Mouse (Mus musculus): ENCODE results near the gene Socs4. TPM values are rescaled to one million over a fixed set of nuclear protein-coding genes. Genes with fewer than 3 reads are reported as not detected.
A peak's percentile ranks its signal among the peaks of the same experiment; 100 is the strongest.
"Not testable (repeated sequence)": the region's sequence is repeated elsewhere in the genome, so short reads cannot be mapped to it uniquely, and the experiment has no call there.

Socs4 gene
- total RNA-seq, 2 experiments from 2014 or later = 13.2 to 14.3 TPM

GRCm38 (mm10) chr14:47285271-47285670, 8.5 kb downstream of the Socs4 start:
- no peak for DNase-seq (ENCODE audit: low spot score in 2 of 2)

- no peak for DNase-seq (ENCODE audit: low spot score in 2 of 2)
Observed at GRCm38 (mm10) chr14:47286215-47286614, 9.5 kb downstream of the Socs4 start.

GRCm38 (mm10) chr14:47287021-47287420, 10.3 kb downstream of the Socs4 start:
- no peak for DNase-seq (ENCODE audit: low spot score in 2 of 2)

DNA sequence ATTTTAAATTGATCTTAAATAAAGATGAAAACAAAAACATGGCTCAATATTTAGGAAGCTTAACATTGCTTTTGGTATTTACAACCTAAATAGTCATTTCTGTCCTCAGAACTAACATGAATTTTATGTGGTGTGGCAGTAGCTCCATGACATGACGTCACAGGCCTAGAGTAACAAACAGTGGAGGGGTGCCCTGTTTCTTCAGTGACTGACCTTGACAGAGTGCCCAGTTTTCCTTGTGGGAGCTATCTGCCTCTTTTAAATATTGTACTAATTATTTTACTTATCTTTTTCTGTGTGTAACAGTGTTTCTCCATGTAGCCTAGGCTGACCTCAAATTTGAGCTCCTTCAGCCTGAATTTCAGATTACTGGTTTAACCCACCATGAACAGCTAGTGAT, 15.0 kb downstream of the Socs4 start:
- DNase-seq (ENCODE audit: low spot score in 2 of 2) = no peak

GRCm38 (mm10) chr14:47294136-47294535, 17.4 kb downstream of the Socs4 start:
- DNase-seq (ENCODE audit: low spot score in 2 of 2) = no peak

- DNase-seq (ENCODE audit: low spot score in 2 of 2) = no peak
Observed at GRCm38 (mm10) chr14:47296232-47296631, 19.5 kb downstream of the Socs4 start.

DNA sequence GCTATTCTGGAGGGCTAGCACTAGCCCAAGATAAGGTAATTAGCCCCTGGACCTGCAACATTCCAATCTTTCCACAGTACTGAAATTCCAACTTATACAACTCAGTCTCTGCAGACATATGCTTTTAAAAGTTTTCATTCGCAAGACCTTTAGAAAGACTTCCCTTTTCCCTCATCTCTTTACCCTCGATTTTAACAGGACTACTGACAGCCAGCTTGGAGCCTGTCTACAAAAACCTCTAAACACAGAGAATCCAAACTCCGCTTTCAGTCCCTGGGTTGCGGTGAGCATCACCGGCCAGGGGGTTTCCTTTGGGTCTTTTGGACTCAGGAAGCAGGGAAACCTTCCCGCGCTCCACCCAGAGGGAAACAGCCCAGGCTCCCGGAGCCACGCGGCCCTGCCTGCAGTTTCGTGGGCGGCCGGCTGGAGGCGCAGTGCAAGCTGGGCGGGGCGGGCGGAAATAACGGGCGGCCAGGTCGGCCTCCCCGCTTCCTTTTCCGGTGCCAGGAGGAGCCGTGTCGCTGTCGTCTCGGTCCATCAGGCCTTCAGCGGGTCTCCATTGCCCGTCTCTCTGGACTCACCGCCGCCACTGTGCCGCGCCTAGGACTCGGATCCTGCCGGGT, 21.2 kb downstream of the Socs4 start, which contains the start of gene Mapk1ip1l:
Gene Mapk1ip1l (plus strand): TSS at position 482 of the 623 bp plus-strand sequence.
- peak; percentile 92 for DNase-seq (ENCODE audit: low spot score in 2 of 2)

- no peak for DNase-seq (ENCODE audit: low spot score in 2 of 2)
Observed at GRCm38 (mm10) chr14:47298408-47298792, 21.7 kb downstream of the Socs4 start.

DNA sequence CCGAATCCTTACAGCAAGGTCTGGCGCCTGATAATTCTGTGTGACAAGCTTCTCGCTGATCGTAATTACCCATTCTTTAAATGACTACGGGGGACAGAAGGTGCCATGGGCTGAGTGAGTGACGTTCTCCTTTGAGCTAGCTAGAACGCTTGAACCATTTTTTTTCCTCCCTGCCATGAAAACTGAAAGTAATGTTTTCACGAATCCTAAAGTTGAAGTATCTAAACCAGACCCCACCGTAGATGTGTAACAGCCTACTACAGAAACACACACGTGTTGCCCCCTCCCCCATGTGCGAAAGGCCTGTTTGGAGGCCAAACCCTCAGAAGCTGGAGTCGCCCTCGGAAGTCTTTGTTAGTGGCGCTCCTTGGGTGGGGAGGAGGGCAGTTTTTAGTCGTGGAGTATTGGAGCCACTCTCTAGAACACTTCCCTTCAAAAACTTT, 22.1 kb downstream of the Socs4 start:
- peak; percentile 12 for DNase-seq (ENCODE audit: low spot score in 2 of 2)

GRCm38 (mm10) chr14:47302885-47303680, 26.4 kb downstream of the Socs4 start:
- DNase-seq (ENCODE audit: low spot score in 2 of 2) = no peak

GRCm38 (mm10) chr14:47304814-47305405, 28.2 kb downstream of the Socs4 start:
- DNase-seq (ENCODE audit: low spot score in 2 of 2) = no peak

DNA sequence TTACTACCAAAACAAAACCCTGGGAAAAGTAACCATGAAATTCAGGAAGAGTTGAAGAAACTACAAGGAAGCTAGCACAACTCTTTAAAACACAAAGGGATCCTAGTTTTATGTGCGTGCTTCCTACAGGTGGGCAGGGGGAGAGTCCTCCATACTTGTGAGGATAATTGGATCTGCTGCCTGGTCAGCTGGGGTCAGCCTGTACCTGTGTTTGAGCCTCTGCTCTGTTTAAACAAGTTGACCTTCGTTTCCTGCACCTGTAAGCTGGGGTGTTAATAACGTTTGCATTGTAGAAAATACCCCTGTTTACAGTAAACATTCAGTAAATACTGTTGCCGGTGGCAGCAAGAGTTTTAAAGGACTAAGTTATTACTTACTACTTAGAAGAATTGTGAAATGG, 29.2 kb downstream of the Socs4 start:
- no peak for DNase-seq (ENCODE audit: low spot score in 2 of 2)

GRCm38 (mm10) chr14:47307669-47308068, 30.9 kb downstream of the Socs4 start:
- no peak for DNase-seq (ENCODE audit: low spot score in 2 of 2)

DNA sequence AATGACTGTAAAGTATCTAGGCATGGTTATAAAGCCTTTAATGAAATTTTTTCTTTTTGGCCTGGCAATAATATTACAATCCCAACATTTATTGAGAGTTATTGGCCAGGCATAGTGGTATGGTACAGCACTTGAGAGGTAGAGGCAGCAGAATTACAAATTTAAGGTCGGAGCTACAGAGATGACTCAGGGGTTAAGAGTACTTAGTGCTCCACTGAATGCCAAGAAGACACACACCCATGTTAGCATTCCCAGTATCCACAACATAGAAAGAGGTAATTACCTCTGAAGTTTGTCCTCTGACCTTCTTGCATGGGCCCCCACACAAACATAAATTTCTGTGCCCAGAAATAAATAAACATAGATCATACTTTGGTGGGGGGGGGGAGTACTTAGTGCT, 32.3 kb downstream of the Socs4 start:
- no peak for DNase-seq (ENCODE audit: low spot score in 2 of 2)

GRCm38 (mm10) chr14:47310342-47311181, 33.8 kb downstream of the Socs4 start:
- DNase-seq (ENCODE audit: low spot score in 2 of 2) = no peak

- no peak for DNase-seq (ENCODE audit: low spot score in 2 of 2)
Observed at GRCm38 (mm10) chr14:47319362-47319761, 42.6 kb downstream of the Socs4 start.

GRCm38 (mm10) chr14:47321581-47321980, 44.9 kb downstream of the Socs4 start:
- not testable (repeated sequence) for DNase-seq (ENCODE audit: low spot score in 2 of 2)

DNA sequence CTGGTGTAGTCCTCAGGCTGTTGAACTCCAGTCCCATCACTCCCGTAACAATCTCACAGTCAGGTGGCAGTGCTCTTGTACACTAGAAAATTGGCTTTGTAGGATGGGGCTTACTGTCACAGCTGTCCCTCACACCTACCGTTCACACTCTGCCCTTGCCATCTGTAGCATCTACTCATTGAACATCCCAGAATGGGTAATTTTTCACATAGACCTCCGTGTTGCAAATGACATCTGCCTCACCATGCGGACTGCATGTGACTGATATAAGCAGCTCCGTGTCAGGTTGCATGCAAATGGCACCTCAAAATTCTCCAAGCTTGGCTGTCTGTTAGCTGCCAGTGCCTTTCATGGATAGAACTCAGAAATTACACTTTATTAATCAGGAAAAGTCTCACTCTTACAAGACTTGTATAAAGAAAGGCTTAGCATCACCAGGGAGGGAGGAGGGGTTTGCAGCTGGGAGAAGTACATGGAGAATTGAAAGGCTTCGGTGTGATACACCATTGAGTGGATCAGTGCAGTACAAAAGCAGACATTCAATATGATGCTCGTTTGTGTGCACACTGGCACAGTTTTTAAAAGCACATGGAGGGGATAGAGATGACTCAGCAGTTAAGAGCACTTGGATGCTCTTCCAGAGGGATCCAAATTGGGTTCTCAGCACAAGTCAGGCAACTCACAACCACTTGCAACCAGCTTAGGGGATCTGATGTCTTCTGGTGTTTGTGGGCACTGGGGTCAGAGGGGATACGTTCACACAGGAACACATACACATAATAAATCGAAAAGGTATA, 49.4 kb downstream of the Socs4 start:
- DNase-seq (ENCODE audit: low spot score in 2 of 2) = no peak

DNA sequence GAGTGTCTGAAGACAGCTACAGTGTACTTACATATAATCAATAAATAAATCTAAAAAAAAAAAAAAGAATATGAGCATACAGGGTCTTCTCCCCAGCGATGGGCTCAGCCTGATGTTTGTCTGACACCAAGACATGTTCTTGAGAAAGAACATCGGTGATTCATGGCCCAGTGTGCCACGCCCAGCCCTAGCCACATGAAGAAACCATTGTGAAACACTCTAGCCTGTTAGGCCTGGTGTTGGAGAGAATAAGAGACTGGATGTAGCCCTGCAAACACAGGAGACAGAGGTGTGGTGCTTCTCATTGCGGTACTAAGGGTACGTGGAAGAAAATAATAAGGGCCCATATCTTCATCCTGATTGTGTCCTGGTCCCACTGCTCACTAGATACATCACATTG, 50.6 kb downstream of the Socs4 start:
- no peak for DNase-seq (ENCODE audit: low spot score in 2 of 2)

DNA sequence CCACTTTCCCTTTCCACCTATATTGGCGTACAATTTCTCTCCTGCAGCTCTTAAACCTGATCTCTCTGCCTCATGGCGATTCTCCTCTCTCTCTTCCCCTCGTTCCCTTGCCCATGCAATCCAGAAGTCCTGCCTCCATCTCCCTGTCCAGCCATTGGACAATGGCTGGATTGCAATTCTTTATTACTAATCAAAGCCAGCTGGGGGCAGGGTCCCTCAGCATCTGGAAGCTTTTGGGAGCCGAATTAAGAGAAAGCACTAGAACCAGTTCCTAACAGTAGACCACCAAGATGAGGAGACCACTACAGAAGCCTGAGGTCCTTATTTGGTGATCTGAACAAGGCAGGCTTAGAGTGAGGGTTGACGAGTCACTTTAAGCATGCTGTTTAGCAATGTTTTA, 55.2 kb downstream of the Socs4 start:
- no peak for DNase-seq (ENCODE audit: low spot score in 2 of 2)
